Mouse (Mus musculus): ENCODE measurements around the gene Fahd2a. TPM values are rescaled to one million over a fixed set of nuclear protein-coding genes. Genes with fewer than 3 reads are reported as not detected.

Fahd2a gene
- total and polyA plus RNA-seq, 2 experiments from 2014 or later = 27.3 to 32.4 TPM

- 55% methylated on average over 7 of the region's 7 CpGs for WGBS
- no peak for TF ChIP-seq CTCF (IDR thresholded peaks at IDR 0.05)
- Histone ChIP-seq H3K27me3 (ENCODE audit: insufficient read depth, low read length) (0 out of 2 replicates have a peak, but pooled peaks cover 7% of the 10 kb centered on the region), H3K9me3 (ENCODE audit: low read length) (no peaks in the 10 kb centered on the region), H3K27ac (ENCODE audit: low read depth, low read length) (no peak overlapping the region), H3K36me3 (ENCODE audit: insufficient read depth, low read length) (no peaks in the 10 kb centered on the region), H3K4me2 (ENCODE audit: low read depth, low read length, poor library complexity, severe bottlenecking) (no peak overlapping the region), H3K9ac (replicated peaks; ENCODE audit: low read length, poor library complexity, severe bottlenecking) (no peak overlapping the region), H3K4me3 (ENCODE audit: low read depth, low read length) (no peak overlapping the region), H3K4me1 (ENCODE audit: insufficient read depth, low read length) (no peaks in the 10 kb centered on the region)
- no peak for DNase-seq (ENCODE audit: low spot score)
- ATAC-seq (ENCODE audit: low FRiP score) = no peak
Observed at GRCm38 (mm10) chr2:127449691-127450090, 5.3 kb upstream of the Fahd2a start.

- Histone ChIP-seq H3K27ac (ENCODE audit: low read depth, low read length) (no peak overlapping the region), H3K9ac (replicated peaks; ENCODE audit: low read length, poor library complexity, severe bottlenecking) (no peak overlapping the region), H3K9me3 (ENCODE audit: low read length) (no peaks in the 10 kb centered on the region), H3K4me2 (ENCODE audit: low read depth, low read length, poor library complexity, severe bottlenecking) (no peak overlapping the region), H3K4me1 (ENCODE audit: insufficient read depth, low read length) (peaks cover 13% of the 10 kb centered on the region), H3K4me3 (ENCODE audit: low read depth, low read length) (no peak overlapping the region), H3K27me3 (ENCODE audit: insufficient read depth, low read length) (0 out of 2 replicates have a peak, but pooled peaks cover 4% of the 10 kb centered on the region), H3K36me3 (ENCODE audit: insufficient read depth, low read length) (peaks cover under 1% of the 10 kb centered on the region; the same call in 1 of the 2 replicates)
- no peak for TF ChIP-seq CTCF (IDR thresholded peaks at IDR 0.05)
- DNase-seq (ENCODE audit: low spot score) (no peak), ATAC-seq (ENCODE audit: low FRiP score) (no peak)
- WGBS = 53% methylated on average over 3 of the region's 3 CpGs
Observed at GRCm38 (mm10) chr2:127446847-127447246, 2.5 kb upstream of the Fahd2a start.

- Histone ChIP-seq H3K36me3 (ENCODE audit: insufficient read depth, low read length) (peaks cover 32% of the 10 kb centered on the region), H3K4me3 (ENCODE audit: low read depth, low read length) (no peak overlapping the region), H3K9me3 (ENCODE audit: low read length) (no peaks in the 10 kb centered on the region), H3K27me3 (ENCODE audit: insufficient read depth, low read length) (no peaks in the 10 kb centered on the region), H3K4me1 (ENCODE audit: insufficient read depth, low read length) (no peaks in the 10 kb centered on the region; the same call in 1 of the 2 replicates), H3K9ac (replicated peaks; ENCODE audit: low read length, poor library complexity, severe bottlenecking) (no peak overlapping the region), H3K4me2 (ENCODE audit: low read depth, low read length, poor library complexity, severe bottlenecking) (no peak overlapping the region), H3K27ac (ENCODE audit: low read depth, low read length) (no peak overlapping the region)
- no peak for TF ChIP-seq CTCF (IDR thresholded peaks at IDR 0.05)
- 89% methylated on average over 5 of the region's 5 CpGs for WGBS
- ATAC-seq (ENCODE audit: low FRiP score) (no peak), DNase-seq (ENCODE audit: low spot score) (no peak)
Observed at GRCm38 (mm10) chr2:127437697-127438096, 6.7 kb downstream of the Fahd2a start.

- Histone ChIP-seq H3K4me2 (ENCODE audit: low read depth, low read length, poor library complexity, severe bottlenecking) (no peak overlapping the region), H3K4me3 (ENCODE audit: low read depth, low read length) (no peak overlapping the region), H3K9ac (replicated peaks; ENCODE audit: low read length, poor library complexity, severe bottlenecking) (no peak overlapping the region), H3K4me1 (ENCODE audit: insufficient read depth, low read length) (no peaks in the 10 kb centered on the region), H3K27me3 (ENCODE audit: insufficient read depth, low read length) (no peaks in the 10 kb centered on the region), H3K27ac (ENCODE audit: low read depth, low read length) (no peak overlapping the region), H3K36me3 (ENCODE audit: insufficient read depth, low read length) (peaks cover 29% of the 10 kb centered on the region), H3K9me3 (ENCODE audit: low read length) (no peaks in the 10 kb centered on the region)
- TF ChIP-seq CTCF (IDR thresholded peaks at IDR 0.05) = no peak
- no peak for ATAC-seq (ENCODE audit: low FRiP score)
- 95% methylated on average over 2 of the region's 2 CpGs for WGBS
- no peak for DNase-seq (ENCODE audit: low spot score)
Observed at GRCm38 (mm10) chr2:127435554-127435953, 8.8 kb downstream of the Fahd2a start.

- no peaks in the 10 kb centered on the region for H3K9me3 ChIP-seq (ENCODE audit: low read length)
- 38% methylated on average over 2 of the region's 2 CpGs for WGBS
- H3K27ac ChIP-seq (ENCODE audit: low read depth, low read length) = no peak overlapping the region
- no peaks in the 10 kb centered on the region for H3K27me3 ChIP-seq (ENCODE audit: insufficient read depth, low read length)
- H3K36me3 ChIP-seq (ENCODE audit: insufficient read depth, low read length) = peaks cover 29% of the 10 kb centered on the region
- peak; percentile 7 for DNase-seq (ENCODE audit: low spot score)
- H3K4me2 ChIP-seq (ENCODE audit: low read depth, low read length, poor library complexity, severe bottlenecking) = no peak overlapping the region
- ATAC-seq (ENCODE audit: low FRiP score) = no peak
- H3K4me1 ChIP-seq (ENCODE audit: insufficient read depth, low read length) = no peaks in the 10 kb centered on the region
- H3K9ac ChIP-seq (replicated peaks; ENCODE audit: low read length, poor library complexity, severe bottlenecking) = no peak overlapping the region
- H3K4me3 ChIP-seq (ENCODE audit: low read depth, low read length) = no peak overlapping the region
- peak; percentile 58 for TF ChIP-seq CTCF (IDR thresholded peaks at IDR 0.05)
Observed at GRCm38 (mm10) chr2:127435135-127435534, 9.2 kb downstream of the Fahd2a start.

GRCm38 (mm10) chr2:127433487-127434295, 10.7 kb downstream of the Fahd2a start:
- no peak for TF ChIP-seq CTCF (IDR thresholded peaks at IDR 0.05)
- WGBS = 88% methylated on average over 9 of the region's 9 CpGs
- ATAC-seq (ENCODE audit: low FRiP score) (0 out of 2 replicates have a peak, but pooled peaks have one; percentile 15), DNase-seq (ENCODE audit: low spot score) (no peak)
- Histone ChIP-seq H3K9me3 (ENCODE audit: low read length) (no peaks in the 10 kb centered on the region), H3K4me2 (ENCODE audit: low read depth, low read length, poor library complexity, severe bottlenecking) (no peak overlapping the region), H3K27ac (ENCODE audit: low read depth, low read length) (no peak overlapping the region), H3K4me1 (ENCODE audit: insufficient read depth, low read length) (no peaks in the 10 kb centered on the region), H3K36me3 (ENCODE audit: insufficient read depth, low read length) (peaks cover 23% of the 10 kb centered on the region), H3K4me3 (ENCODE audit: low read depth, low read length) (no peak overlapping the region), H3K9ac (replicated peaks; ENCODE audit: low read length, poor library complexity, severe bottlenecking) (no peak overlapping the region), H3K27me3 (ENCODE audit: insufficient read depth, low read length) (no peaks in the 10 kb centered on the region)

Data from midbrain, postnatal 0 days (tissue).